Mouse (Mus musculus): ENCODE measurements around the gene Rnf216.

GRCm38 (mm10) chr5:143058208-143058607 lies 54.6 kb downstream of the Rnf216 start:
- TF ChIP-seq CTCF (IDR thresholded peaks at IDR 0.05; ENCODE audit: extremely low read depth, insufficient read depth, low read length) (no peak), POLR2A (IDR thresholded peaks at IDR 0.05; ENCODE audit: extremely low read depth, insufficient read depth, low read length) (no peak)

All from cortical plate, adult 2 months (tissue).